Mouse (Mus musculus): ENCODE measurements around the gene Pdx1. TPM values are rescaled to one million over a fixed set of nuclear protein-coding genes. Genes with fewer than 3 reads are reported as not detected.

Gene Pdx1
- polyA plus RNA-seq, 1 experiment from 2014 or later = not detected

DNA sequence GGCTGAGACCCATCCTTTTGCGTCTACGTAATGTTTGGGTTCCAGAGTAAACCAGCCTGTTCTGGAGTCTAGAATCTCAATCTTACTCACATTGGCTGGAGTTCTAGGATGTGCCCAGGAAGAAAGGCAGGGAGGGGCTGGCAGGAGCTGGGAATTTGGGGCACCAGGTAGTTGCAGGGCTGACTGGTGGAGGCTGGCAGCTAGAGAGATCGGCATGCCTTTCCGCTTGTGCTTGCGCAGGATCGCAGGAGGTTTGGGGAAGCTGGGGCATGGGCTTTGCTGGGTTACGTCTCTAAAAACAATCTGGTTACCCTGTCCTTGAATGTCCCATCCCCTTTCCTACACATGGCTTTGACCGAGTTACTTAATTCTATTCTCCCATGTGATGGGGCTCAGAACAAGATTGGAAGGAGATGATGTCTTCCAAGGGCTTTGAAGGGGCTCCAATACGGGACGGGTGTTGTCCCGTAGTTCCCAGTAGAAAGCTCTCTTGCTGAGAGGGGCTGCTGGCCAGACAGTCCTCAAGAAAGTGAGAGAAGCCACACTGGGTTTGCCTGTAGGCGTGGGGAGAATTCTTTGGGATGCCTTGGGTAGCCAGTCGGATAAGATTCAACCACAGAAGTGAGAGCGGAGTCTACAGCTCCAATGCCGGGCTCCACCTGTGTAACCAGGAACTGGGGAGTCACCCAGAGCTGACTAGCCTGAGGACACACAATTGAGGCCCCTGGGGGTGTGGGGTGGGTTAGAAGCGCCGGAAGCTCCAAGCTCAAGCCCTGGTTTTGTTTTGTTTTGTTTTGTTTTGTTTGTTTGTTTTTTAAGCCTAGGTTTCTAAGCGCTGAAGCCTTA is 7.2 kb downstream of the Pdx1 start:
- Histone ChIP-seq H3K4me3 (ENCODE audit: low read depth, low read length) (no peak overlapping the region), H3K9ac (replicated peaks; ENCODE audit: low read depth, low read length) (no peak overlapping the region), H3K4me2 (ENCODE audit: low read depth, low read length) (no peak overlapping the region), H3K36me3 (ENCODE audit: control insufficient read depth, insufficient read depth, low read length) (no peaks in the 10 kb centered on the region), H3K27ac (ENCODE audit: low read depth, low read length) (no peak overlapping the region), H3K27me3 (ENCODE audit: control insufficient read depth, insufficient read depth, low read length) (peaks cover 65% of the 10 kb centered on the region), H3K4me1 (ENCODE audit: control insufficient read depth, insufficient read depth, low read length) (no peaks in the 10 kb centered on the region), H3K9me3 (ENCODE audit: control insufficient read depth, low read length) (no peaks in the 10 kb centered on the region)
- 2% methylated on average over 18 of the region's 18 CpGs for WGBS
- ATAC-seq (ENCODE audit: low read depth) = no peak

DNA sequence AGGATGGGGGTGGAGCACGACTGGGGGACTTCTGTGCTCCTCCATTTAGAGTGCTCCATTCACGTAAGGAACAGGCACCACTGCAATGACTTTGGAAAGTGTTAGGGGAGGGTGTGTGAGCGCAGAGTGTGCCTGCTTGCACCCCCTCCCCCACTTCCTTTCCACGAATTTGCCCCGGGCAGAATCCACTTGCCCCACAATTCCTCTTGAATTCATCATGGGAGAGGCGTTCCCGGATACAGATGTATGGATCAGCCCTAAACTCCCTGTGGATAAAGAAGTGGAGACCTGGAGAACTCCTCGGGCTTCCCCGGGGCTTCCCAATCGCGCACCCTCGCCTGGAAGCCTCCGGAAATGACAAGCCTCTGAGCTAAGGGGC is 7.8 kb downstream of the Pdx1 start:
- H3K4me1 ChIP-seq (ENCODE audit: control insufficient read depth, insufficient read depth, low read length) = no peaks in the 10 kb centered on the region
- WGBS = under 1% methylated on average over 13 of the region's 13 CpGs
- ATAC-seq (ENCODE audit: low read depth) = no peak

DNA sequence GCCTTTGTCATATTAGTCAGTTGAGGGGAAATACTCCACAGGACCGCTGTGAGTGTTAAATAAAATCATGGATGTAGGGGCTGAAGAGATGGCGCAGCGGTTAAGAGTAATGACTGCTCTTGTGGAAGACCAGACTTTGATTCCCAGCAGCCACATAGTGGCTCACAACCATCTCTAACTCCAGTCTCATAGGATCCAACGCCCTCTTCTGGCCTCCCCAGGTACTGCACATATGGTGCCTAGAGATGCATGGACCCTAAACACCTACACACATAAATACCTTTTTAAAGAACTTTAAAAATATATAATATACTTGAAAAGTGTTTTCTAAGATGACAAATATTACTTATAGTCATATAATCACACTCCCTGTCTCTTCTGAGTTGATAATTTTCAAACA is 14.6 kb downstream of the Pdx1 start:
- WGBS = 77% methylated on average over 4 of the region's 4 CpGs
- Histone ChIP-seq H3K9ac (replicated peaks; ENCODE audit: low read depth, low read length) (no peak overlapping the region), H3K27me3 (ENCODE audit: control insufficient read depth, insufficient read depth, low read length) (peaks cover 20% of the 10 kb centered on the region), H3K4me1 (ENCODE audit: control insufficient read depth, insufficient read depth, low read length) (no peaks in the 10 kb centered on the region), H3K9me3 (ENCODE audit: control insufficient read depth, low read length) (no peaks in the 10 kb centered on the region), H3K4me3 (ENCODE audit: low read depth, low read length) (no peak overlapping the region), H3K27ac (ENCODE audit: low read depth, low read length) (no peak overlapping the region), H3K4me2 (ENCODE audit: low read depth, low read length) (no peak overlapping the region), H3K36me3 (ENCODE audit: control insufficient read depth, insufficient read depth, low read length) (no peaks in the 10 kb centered on the region)
- no peak for ATAC-seq (ENCODE audit: low read depth)

More for the DNA sequence above, 7.8 kb downstream of the Pdx1 start:
- H3K27me3 ChIP-seq (ENCODE audit: control insufficient read depth, insufficient read depth, low read length) = peaks cover 59% of the 10 kb centered on the region
- H3K27ac ChIP-seq (ENCODE audit: low read depth, low read length) = no peak overlapping the region
- no peaks in the 10 kb centered on the region for H3K9me3 ChIP-seq (ENCODE audit: control insufficient read depth, low read length)
- H3K4me3 ChIP-seq (ENCODE audit: low read depth, low read length) = no peak overlapping the region
- H3K9ac ChIP-seq (replicated peaks; ENCODE audit: low read depth, low read length) = no peak overlapping the region
- no peak overlapping the region for H3K4me2 ChIP-seq (ENCODE audit: low read depth, low read length)
- no peaks in the 10 kb centered on the region for H3K36me3 ChIP-seq (ENCODE audit: control insufficient read depth, insufficient read depth, low read length)

DNA sequence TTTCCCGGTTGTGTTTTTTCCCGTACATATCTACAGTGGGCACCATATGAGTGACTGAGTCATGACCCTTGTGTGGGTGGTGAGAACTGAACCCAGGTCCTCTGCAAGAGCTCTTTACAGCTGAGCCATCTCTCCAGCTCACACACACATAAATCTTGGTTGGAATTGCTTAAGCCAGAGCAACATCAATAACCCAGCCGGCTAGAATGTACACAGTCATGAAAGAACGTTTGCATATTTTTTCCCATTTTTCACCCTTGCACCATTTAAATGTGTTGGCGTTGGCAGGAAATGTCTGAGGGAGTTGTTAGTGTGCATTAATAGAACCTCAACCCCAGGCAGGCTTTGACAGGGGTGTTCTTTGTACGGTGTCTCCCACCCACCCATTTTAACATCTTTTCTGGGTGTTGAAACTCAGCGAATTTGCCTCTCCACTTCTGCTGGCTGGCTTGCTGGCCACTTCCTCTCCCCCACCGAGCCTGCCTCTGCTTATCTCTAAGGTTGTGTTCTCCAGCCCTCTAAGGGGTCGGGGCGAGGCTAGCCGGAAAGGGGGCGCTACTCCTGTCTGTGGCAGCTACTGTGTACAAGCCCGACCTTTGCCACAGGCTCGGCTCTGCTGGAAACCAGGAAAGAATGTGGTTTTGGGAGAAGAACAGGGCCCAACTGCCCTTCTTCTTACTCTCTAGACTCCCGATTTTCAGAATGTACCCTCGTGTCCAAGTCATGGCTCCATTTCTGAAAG is 22.2 kb downstream of the Pdx1 start:
- Histone ChIP-seq H3K9me3 (ENCODE audit: control insufficient read depth, low read length) (no peaks in the 10 kb centered on the region), H3K27me3 (ENCODE audit: control insufficient read depth, insufficient read depth, low read length) (peaks cover 19% of the 10 kb centered on the region), H3K4me2 (ENCODE audit: low read depth, low read length) (no peak overlapping the region), H3K4me1 (ENCODE audit: control insufficient read depth, insufficient read depth, low read length) (no peaks in the 10 kb centered on the region), H3K36me3 (ENCODE audit: control insufficient read depth, insufficient read depth, low read length) (no peaks in the 10 kb centered on the region), H3K4me3 (ENCODE audit: low read depth, low read length) (no peak overlapping the region), H3K9ac (replicated peaks; ENCODE audit: low read depth, low read length) (no peak overlapping the region), H3K27ac (ENCODE audit: low read depth, low read length) (no peak overlapping the region)
- ATAC-seq (ENCODE audit: low read depth) = no peak
- 47% methylated on average over 16 of the region's 16 CpGs for WGBS

DNA sequence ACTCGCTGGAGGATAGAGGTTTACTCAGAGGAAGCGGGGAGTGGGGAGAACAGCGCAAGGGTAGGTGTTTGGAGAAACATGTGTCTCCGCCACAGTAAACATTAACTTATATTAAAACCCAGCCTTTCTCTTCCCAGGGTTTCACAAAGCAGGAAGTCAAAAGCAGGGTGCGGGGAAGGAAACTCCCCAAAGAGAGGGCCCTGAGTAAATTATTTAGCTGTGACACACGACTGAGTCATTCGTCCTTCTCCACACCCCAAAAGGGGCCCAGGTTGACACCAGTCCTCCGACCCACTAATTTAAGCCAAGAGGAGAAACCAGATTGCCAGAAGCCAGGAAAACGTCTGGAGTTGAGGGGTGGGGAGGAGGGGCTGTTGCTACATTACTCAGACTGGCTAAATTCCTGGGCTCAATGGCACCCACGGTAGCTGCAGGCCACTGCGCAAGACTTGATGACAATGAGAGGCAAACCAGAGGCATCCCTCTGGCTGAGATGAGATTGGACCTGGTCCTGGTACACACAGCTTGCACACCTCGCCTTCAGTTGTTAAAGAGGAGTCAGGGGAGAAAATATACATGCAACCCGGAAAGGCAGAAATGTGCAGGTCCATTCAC is 22.9 kb downstream of the Pdx1 start:
- H3K36me3 ChIP-seq (ENCODE audit: control insufficient read depth, insufficient read depth, low read length) = no peaks in the 10 kb centered on the region
- no peak overlapping the region for H3K4me3 ChIP-seq (ENCODE audit: low read depth, low read length)
- no peaks in the 10 kb centered on the region for H3K4me1 ChIP-seq (ENCODE audit: control insufficient read depth, insufficient read depth, low read length)
- no peaks in the 10 kb centered on the region for H3K9me3 ChIP-seq (ENCODE audit: control insufficient read depth, low read length)
- no peak overlapping the region for H3K9ac ChIP-seq (replicated peaks; ENCODE audit: low read depth, low read length)
- no peak overlapping the region for H3K4me2 ChIP-seq (ENCODE audit: low read depth, low read length)
- H3K27ac ChIP-seq (ENCODE audit: low read depth, low read length) = no peak overlapping the region
- H3K27me3 ChIP-seq (ENCODE audit: control insufficient read depth, insufficient read depth, low read length) = peaks cover 22% of the 10 kb centered on the region
- WGBS = 55% methylated on average over 13 of the region's 13 CpGs
- no peak for ATAC-seq (ENCODE audit: low read depth)

DNA sequence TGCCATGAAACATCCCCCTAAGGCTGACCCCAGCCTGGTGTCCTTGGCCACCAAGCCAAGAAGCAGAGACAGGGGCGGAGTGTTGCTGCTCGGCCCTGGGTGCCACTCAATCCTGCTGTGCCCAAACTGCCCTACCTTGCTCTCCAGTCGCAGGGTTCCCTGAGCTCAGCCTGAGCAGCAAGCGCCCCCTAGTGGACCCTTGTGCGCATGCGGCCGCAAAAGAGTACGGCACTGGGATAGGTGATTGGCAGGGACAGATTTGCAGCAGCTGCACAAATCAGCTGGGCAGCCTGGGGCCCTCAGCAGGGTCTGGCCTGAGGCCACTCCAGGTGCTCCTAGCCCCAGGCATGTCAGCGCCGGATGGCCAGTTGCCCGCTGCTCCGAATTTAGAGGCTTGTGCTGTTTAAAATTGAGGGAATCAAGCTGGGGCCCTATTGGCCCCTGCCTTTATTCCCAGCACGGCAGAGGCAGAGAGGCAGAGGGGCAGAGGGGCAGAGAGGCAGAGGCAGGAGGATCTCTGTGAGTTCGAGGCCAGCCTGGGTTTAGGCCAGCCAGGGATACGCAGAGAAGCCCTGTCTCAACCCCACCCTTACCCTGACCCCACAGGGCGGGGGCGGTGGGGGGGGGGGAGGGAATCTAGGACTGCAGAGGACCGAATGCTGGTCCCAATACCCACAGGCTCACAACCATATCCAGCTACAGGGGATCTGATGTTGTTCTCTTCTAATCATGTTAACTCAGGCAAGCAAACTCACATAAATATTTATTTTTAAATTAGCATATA is 23.6 kb downstream of the Pdx1 start:
- ATAC-seq (ENCODE audit: low read depth) = peak; percentile 78
- no peaks in the 10 kb centered on the region for H3K4me1 ChIP-seq (ENCODE audit: control insufficient read depth, insufficient read depth, low read length)
- 23% methylated on average over 18 of the region's 18 CpGs for WGBS
- no peak overlapping the region for H3K9ac ChIP-seq (replicated peaks; ENCODE audit: low read depth, low read length)
- no peak overlapping the region for H3K4me2 ChIP-seq (ENCODE audit: low read depth, low read length)
- no peak overlapping the region for H3K27ac ChIP-seq (ENCODE audit: low read depth, low read length)
- no peaks in the 10 kb centered on the region for H3K9me3 ChIP-seq (ENCODE audit: control insufficient read depth, low read length)
- no peaks in the 10 kb centered on the region for H3K36me3 ChIP-seq (ENCODE audit: control insufficient read depth, insufficient read depth, low read length)
- no peak overlapping the region for H3K4me3 ChIP-seq (ENCODE audit: low read depth, low read length)
- peaks cover 28% of the 10 kb centered on the region for H3K27me3 ChIP-seq (ENCODE audit: control insufficient read depth, insufficient read depth, low read length)

DNA sequence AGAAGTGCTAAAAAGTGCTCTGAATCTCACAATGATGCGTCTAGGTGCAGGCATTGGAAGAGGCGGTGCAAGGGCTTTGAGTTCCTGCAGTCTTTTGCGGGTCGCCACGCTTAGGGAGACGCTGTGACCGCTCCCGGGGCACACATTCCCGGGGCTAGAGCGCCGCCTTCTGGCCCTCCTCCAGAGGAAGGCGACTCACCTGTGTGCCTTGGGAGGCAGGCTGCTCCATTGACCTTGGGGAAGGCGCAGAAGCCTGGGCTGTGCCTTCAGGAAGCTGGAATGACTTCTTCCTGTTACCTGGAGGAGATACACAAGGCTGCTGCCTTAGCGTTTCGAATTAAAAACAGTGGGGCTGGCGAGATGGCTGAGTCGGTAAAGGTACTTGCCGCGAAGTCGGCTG is 24.4 kb downstream of the Pdx1 start:
- Histone ChIP-seq H3K9ac (replicated peaks; ENCODE audit: low read depth, low read length) (no peak overlapping the region), H3K4me2 (ENCODE audit: low read depth, low read length) (no peak overlapping the region), H3K4me1 (ENCODE audit: control insufficient read depth, insufficient read depth, low read length) (no peaks in the 10 kb centered on the region), H3K27ac (ENCODE audit: low read depth, low read length) (no peak overlapping the region), H3K36me3 (ENCODE audit: control insufficient read depth, insufficient read depth, low read length) (no peaks in the 10 kb centered on the region), H3K4me3 (ENCODE audit: low read depth, low read length) (no peak overlapping the region), H3K27me3 (ENCODE audit: control insufficient read depth, insufficient read depth, low read length) (peaks cover 35% of the 10 kb centered on the region), H3K9me3 (ENCODE audit: control insufficient read depth, low read length) (no peaks in the 10 kb centered on the region)
- 24% methylated on average over 20 of the region's 20 CpGs for WGBS
- no peak for ATAC-seq (ENCODE audit: low read depth)

DNA sequence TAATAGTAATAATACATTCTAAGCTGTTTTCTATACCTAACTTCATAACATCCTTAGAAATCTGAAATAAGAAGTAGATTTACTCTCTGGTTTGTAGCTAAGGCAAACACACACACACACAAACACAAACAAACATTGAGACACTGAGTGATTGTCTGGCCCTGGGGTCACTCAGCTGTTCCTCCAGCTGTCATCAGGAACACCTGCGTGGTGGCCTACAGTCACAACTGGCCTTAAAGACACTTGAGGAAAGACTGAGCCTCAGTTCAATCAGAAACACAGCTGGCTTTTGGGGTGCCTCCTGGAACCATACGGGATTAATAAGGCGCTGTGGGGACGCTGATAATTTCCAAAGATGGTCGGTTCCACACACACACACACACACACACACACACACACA is 27.5 kb downstream of the Pdx1 start:
- H3K36me3 ChIP-seq (ENCODE audit: control insufficient read depth, insufficient read depth, low read length) = no peaks in the 10 kb centered on the region
- H3K9me3 ChIP-seq (ENCODE audit: control insufficient read depth, low read length) = no peaks in the 10 kb centered on the region
- peaks cover 58% of the 10 kb centered on the region for H3K27me3 ChIP-seq (ENCODE audit: control insufficient read depth, insufficient read depth, low read length)
- no peak overlapping the region for H3K4me3 ChIP-seq (ENCODE audit: low read depth, low read length)
- no peak overlapping the region for H3K27ac ChIP-seq (ENCODE audit: low read depth, low read length)
- H3K4me1 ChIP-seq (ENCODE audit: control insufficient read depth, insufficient read depth, low read length) = no peaks in the 10 kb centered on the region
- no peak overlapping the region for H3K4me2 ChIP-seq (ENCODE audit: low read depth, low read length)
- no peak for ATAC-seq (ENCODE audit: low read depth)
- H3K9ac ChIP-seq (replicated peaks; ENCODE audit: low read depth, low read length) = no peak overlapping the region
- 86% methylated on average over 5 of the region's 5 CpGs for WGBS
